Mouse (Mus musculus): Measurements from ENCODE around the gene Nufip1. TPM values are rescaled to one million over a fixed set of nuclear protein-coding genes. Genes with fewer than 3 reads are reported as not detected.
A peak's percentile ranks its signal among the peaks of the same experiment; 100 is the strongest.
"Not testable (repeated sequence)": the region's sequence is repeated elsewhere in the genome, so short reads cannot be mapped to it uniquely, and the experiment has no call there.

The Nufip1 gene
- total RNA-seq, 2 experiments from 2014 or later = 13.3 to 38.1 TPM

DNA sequence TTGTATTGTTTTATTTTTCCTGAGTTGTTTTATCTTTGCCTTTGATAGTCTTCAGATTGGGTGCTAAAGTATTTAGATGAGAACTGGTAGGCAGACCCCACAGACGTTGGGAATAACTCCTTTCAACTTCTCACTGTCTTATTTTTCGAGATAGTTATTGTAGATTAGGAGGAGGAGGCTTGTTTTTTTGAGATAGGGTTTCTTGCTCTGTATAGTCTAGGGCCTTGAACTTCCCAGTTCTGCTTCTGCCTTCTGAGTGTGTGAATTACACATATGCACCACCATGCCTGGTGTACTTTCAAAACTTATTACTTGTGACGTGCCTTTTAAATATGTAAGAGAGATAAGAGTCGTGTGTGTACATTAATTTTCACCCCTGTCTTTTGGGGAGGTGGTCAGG, 17.5 kb downstream of the Nufip1 start:
- no peak for ATAC-seq (replicated peaks; ENCODE audit: low FRiP score, low TSS enrichment, poor library complexity, severe bottlenecking)

DNA sequence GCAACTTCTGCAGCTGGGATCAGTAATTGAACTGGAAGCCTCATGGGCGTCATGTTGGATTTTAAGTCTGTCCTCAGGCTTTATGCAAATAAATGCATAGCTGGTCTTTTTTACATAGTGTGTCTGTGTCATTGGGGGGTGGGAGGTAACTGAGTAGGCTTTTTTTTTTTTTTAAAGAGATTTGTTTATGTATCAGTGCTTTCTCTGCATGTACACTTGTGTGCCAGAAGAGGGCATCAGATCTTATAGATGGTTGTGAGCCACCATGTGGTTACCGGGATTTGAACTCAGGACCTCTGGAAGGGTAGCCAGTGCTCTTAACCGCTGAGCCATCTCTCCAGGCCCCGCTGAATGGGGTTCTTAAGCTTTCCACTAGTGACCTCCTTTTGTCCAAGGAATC, 24.3 kb downstream of the Nufip1 start:
- no peak for ATAC-seq (replicated peaks; ENCODE audit: low FRiP score, low TSS enrichment, poor library complexity, severe bottlenecking)

DNA sequence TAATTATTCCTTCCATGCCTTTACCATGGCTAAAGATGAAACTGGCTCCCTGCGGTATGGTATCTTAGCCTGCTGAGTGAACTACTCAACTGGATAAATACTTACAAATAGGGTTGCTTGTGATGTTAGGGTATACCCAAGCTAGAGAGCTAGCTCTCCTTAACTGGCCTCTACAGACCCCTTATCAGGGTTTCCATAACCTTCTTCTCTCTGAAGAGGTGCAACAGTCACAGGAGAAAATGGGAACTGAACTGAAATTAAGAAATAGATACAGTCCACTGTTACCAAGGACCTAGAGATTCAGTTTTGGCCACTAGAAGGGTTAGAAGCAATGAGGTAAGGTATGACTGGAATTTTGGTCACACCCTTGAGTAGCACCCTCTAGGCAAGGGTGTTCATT, 34.6 kb downstream of the Nufip1 start:
- 0 out of 2 replicates have a peak, but pooled peaks have one; percentile 11 for ATAC-seq (replicated peaks; ENCODE audit: low FRiP score, low TSS enrichment, poor library complexity, severe bottlenecking)

DNA sequence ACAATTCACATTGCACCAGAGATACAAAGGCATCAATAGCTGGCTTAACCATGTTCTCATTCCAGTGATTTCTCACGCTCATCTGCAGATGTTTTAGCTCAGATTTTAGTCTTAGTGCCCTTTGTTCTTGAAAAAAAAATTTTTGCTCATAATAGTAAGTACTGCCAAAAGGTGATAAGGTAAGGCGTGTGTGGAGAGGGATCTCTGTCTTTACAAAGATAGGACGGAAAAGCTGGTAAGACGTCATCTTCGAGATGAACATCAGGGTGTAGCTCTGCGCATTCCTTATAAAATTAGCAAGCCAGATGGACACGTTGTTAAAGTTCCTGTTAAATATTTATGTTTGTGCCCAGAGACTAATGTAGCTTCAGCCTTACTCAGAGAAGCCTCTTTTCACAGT, 35.2 kb downstream of the Nufip1 start:
- peak; percentile 85 for ATAC-seq (replicated peaks; ENCODE audit: low FRiP score, low TSS enrichment, poor library complexity, severe bottlenecking)

DNA sequence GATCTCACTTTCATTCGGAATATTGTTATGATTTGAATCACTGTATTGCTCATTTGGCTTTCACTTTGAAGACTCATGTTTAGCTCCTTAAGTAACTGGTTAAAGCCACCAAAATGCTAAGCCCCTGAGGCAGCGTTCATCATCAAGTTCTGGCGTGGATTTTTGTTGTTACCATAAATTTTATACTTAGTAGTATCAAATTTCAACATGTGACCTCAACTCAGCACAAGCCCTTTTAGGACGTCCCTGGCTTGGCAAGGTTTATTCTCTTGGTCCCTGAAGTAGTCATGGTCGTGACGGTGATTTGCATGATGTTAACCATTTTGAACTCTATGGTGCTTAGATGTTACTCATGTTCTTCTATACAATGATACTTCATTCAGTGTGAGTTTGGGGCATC, 36.4 kb downstream of the Nufip1 start:
- ATAC-seq (replicated peaks; ENCODE audit: low FRiP score, low TSS enrichment, poor library complexity, severe bottlenecking) = no peak

DNA sequence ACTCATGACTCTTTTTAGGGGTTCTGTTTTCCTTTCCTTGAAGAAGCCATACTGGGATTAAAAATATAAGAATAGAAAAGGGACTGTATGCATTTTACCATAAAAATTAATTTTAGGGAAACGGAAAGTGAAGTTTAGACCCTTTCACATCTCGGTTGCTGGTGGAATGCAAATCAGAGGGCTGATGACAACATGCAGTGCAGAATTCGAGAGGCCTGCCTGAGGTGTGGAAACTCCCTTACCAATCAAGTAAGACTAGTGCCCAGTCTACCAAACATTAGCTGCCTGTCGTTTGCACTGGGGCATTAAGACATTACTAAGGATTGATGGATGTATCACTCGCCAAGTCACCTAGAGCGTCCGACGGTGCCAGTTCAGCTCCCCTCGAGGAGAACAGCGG, 37.6 kb downstream of the Nufip1 start:
- ATAC-seq (replicated peaks; ENCODE audit: low FRiP score, low TSS enrichment, poor library complexity, severe bottlenecking) = no peak

DNA sequence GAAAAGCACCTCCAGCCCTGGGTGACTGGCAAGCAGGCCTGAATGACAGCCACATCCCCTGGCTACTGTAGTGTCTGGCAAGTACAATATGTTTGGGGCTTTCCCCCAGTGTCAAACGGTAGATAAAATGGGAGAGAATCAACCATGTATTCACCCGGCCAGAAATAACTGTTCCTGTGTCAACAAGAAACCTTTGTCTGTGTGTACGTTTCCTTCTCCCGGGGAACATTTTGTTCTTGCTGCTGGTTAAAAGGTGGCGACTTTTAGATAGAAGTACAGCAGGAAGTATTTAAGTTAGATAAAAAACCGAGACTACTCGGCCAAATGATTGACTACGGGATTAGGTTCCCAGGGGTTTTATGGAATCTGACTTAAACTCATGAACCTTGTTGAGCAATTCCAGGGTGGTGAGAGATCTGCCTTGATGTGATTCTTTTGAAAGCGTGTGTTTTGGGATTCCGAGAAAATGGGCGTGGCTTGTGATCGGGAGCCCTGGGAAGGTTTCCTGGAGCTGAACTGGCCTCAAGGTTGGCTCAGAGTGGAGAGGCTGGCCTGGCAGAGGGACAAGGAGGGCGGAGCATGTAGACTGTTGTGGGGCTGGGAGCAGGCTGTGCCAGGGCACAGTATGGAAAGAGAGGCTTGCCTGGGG, 39.0 kb downstream of the Nufip1 start:
- no peak for ATAC-seq (replicated peaks; ENCODE audit: low FRiP score, low TSS enrichment, poor library complexity, severe bottlenecking)

DNA sequence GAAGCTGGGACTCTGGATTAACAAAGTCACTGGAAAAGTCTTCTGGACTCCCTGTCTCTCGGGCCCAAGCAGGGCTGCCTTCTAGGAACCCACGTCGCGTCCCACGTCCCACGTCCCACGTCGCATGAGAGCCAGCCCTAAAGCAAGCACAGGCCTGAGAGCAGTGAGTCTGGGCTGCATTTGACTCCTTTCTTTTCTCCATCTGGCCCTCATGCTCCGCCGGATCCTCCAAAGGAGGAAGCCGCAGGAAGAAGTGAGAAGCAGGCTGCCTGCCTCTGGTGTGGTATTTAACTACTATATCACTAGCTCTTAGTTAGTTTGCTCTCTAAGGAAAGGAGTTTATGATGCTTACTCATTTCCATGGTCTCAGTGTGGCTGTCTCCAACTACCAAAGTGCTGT, 39.8 kb downstream of the Nufip1 start:
- no peak for ATAC-seq (replicated peaks; ENCODE audit: low FRiP score, low TSS enrichment, poor library complexity, severe bottlenecking)

DNA sequence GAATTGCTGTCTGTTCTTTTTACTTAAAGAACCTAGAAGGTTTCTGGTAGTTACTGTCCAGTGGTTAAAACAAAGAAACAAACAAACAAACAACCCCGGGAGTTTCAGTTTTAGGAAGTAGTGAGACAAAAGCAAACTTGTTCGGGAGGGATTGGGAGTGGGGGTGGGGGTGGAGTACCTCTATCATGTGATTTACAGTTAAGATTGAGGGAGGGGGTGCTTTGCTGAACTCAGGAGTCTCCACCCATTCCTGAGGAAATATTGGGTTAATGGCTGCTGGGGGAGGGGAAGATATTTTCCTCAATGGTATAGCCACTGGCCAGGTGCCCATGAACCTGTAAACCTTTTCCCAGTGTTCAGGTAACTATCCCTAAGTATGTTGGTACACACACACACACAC, 40.3 kb downstream of the Nufip1 start:
- no peak for ATAC-seq (replicated peaks; ENCODE audit: low FRiP score, low TSS enrichment, poor library complexity, severe bottlenecking)

DNA sequence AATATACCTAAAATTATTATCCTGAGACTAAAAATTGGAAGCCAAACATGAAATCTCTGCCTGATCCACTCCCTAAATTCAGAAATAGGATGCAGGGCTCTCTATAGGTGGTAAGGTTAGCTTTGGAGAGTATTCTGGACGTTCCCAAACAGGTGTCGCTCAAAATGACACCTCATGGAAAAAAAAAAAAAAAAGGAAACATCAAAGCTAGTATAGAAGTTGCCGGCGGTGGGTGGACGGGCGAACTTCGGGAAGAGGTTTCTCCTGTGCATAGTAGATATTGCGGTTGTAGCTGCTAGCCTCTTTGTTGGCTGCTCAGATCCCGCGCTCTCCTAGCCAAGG, 41.1 kb downstream of the Nufip1 start:
- ATAC-seq (replicated peaks; ENCODE audit: low FRiP score, low TSS enrichment, poor library complexity, severe bottlenecking) = no peak

DNA sequence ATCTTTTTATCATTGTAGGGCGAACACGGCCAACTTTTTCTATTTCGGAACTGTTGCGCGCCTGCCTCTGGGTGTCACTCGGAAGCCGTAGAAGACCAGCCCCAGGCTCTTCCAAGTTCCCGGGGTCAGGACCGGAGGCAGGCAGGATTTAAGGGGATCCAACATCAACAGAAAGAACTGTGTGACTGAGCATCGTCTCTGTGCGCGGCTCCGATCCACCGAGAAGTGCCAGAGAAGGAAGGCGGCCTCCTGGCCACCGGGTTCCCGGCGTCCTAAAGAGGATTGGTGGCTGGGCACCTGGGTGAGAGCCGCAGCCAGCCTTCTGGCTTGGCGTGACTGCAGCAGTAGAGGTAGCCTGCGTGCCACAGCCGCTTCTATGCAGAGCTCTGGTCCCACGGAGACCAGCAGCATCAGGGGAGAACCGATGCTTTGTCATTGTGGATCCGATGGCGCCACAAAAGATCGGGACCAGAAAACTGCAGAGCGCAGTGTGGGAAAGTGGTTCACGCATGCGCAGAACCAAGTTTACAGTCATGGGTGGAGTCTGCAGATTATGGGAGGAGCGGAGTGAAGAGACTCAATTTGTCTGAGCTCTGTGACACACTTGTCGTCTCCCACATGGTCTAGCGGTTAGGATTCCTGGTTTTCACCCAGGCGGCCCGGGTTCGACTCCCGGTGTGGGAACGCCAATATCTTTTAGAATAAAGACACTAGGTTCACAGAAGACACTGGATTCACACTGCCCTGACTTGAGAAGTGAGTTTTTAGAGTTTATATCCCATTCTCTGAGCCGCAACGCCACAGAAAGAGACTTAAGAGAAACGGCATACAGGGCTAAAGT, 41.7 kb downstream of the Nufip1 start:
- ATAC-seq (replicated peaks; ENCODE audit: low FRiP score, low TSS enrichment, poor library complexity, severe bottlenecking) = peak; percentile 76

DNA sequence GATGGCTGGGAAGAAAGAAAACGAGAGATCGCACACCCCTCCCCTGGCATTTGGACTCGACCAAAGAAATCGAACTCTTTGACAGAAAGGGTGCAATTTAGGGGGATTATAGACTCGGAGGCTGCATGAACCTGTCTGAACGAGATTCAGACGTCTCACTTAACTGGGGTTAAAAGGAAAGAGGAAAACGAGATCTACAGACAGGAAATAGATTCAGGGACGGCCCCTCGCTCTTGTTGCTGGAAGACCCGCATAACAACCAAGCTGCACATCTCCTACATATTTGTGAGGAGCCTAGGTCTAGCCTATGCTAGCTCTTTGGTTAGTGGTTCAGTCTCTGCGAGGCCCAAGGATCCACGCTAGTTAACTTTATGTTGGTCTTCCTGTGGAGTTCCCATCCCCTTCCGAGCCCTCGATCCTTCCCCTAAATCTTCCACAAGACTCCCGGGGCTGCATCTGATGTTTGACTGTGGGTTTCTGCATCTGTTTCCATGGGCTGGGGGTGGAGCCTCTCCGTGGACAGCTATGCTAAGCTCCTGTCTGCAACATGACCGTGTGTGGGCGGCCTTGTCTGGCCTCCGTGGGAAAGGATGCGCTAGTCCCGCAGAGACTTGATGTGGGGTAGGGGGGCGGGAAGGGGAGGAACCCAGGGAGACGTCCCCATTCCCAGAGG, 42.4 kb downstream of the Nufip1 start:
- peak; percentile 2; the same call in 1 of the 2 replicates for ATAC-seq (replicated peaks; ENCODE audit: low FRiP score, low TSS enrichment, poor library complexity, severe bottlenecking)

DNA sequence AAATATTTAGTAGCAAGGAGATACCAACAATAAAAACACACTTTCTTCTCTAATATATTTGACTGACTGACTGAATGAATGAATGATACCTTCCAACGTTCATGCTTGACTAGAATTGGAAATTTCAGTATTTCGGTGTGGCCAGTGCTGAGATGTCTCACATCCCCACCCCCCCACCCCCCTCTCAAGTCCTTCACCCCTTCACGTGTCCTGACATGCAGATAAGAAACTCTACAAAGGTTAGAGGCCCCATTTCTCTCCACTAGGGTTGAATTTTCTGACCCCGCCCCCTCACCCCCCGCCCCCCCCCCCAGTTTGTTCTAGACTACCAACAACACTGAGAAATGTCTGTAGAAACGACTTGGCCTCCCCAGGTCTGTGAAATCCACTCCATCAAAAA, 43.1 kb downstream of the Nufip1 start:
- ATAC-seq (replicated peaks; ENCODE audit: low FRiP score, low TSS enrichment, poor library complexity, severe bottlenecking) = no peak

DNA sequence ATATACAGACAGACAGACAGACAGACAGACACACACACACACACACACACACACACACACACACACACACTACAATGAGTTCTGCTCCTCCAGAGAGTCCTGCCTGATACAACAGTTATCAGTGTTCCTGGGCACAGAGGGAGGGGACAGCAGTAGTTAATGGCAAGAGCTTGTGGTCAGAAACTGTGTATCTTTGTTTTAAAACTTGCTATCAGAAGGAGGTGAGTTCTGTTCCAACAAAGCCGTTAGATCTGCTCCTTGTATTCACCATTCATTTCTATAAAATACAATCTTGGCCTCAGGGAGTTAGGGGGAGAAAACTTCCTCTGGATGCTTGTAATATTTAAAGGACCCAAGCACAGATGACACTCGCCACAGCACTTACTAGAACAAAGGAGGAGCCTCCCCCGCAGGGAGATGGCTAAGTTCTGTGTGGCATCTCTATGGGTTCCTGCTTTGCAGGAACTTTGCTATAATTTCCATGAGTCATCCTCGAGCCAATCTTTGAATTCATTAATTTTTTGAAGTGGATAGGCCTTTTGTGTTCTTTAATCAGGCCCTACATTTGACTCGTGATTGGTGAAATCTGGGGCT, 47.6 kb downstream of the Nufip1 start:
- peak; percentile 88 for ATAC-seq (replicated peaks; ENCODE audit: low FRiP score, low TSS enrichment, poor library complexity, severe bottlenecking)

DNA sequence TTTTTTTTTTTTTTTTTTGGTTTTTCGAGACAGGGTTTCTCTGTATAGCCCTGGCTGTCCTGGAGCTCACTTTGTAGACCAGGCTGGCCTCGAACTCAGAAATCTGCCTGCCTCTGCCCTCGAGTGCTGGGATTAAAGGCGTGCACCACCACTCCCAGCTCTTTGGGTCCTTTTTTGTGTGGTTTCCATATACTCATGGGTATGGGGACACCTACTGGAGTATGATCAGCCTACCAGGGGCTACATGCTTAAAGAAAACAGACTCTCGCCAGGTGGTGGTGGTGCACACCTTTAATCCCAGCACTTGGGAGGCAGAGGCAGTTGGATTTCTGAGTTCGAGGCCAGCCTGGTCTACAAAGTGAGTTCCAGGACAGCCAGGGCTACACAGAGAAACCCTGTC, 49.9 kb downstream of the Nufip1 start:
- not testable (repeated sequence) for ATAC-seq (replicated peaks; ENCODE audit: low FRiP score, low TSS enrichment, poor library complexity, severe bottlenecking)

DNA sequence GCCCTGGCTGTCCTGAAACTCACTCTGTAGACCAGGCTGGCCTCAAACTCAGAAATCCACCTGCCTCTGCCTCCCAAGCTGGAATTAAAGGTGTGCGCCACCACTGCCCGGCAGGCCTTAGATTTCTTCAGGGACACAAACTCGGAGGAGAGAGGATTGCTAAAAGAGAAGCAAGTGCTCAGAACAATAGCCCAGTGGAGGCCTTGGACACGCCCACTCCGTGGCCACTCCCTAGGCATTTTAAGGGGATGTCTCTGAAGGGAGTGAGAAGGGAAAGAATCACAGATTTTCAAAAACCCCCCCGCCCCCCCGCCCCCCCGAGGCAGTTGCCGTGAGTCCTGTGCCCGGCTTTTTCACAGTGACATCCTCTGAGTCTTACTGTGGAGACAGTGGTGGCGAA, 53.5 kb downstream of the Nufip1 start:
- no peak for ATAC-seq (replicated peaks; ENCODE audit: low FRiP score, low TSS enrichment, poor library complexity, severe bottlenecking)

DNA sequence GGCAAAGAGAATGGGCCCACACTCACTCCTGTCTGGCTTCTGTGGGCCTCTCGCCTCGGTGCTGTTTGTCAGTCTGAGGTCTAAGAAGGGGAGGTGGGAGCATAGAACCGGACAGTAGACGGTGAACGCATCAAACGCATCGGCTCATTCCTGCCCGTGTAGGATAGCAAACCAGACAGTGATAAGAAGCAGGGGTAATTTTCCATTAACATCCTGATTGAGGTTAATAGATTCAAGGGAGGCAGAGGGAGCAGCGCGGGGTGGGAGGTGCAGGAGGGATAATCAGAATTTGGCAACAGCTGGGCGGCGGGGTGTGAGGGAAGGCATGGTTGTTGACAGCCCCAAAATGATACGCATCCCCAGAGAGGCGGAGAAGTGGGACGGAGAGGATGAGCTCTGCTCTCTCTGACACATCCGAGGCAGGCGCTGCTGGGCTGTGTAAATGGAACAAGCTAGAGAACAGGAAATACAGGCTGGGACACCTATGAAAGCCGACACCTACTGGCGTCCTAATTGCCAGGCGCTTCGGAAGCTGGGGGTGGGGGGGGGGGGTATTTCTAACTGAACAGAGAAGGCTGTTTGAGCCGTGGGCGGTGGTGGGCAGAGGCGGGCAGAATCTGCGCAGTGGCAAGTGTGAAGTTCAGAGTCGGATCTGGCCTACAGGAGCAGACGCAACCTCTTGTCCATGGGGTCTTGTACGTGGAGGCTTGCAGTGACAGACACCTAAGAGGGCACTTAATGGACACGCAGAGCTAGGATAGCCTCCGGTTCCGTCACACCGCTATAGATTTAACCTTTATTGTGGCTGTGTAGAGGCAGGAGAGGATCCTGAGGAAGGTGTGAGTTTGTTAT, 54.4 kb downstream of the Nufip1 start:
- peak; percentile 37; the same call in 1 of the 2 replicates for ATAC-seq (replicated peaks; ENCODE audit: low FRiP score, low TSS enrichment, poor library complexity, severe bottlenecking)

DNA sequence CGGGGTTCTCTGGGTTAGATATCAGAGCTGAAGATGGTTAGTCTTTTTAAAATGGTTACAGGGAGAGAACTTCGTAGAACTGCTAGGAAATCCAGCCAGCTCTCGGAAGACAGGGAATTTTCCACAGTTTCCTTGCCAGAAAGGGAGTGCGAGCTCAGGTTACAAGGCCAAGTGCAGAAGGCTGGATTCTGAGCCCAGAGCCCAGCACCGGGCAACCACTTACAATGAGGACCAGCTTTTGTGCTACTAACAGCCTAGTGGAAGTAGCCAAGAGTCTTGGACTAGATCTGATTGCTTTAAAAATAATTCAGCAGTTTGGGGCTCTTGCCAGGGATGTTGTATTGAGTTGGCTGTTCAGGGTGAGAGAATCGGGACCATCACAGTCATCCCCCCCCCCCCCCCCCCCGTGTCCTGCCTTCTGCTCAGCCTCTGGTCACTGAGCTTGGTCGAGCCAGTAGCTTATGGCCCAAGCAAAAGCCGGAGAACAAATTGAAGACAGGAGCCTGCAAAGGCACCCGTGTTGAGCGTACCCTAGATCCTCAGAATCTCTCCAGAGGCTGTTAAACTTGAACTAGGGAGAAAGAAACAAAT, 59.3 kb downstream of the Nufip1 start:
- ATAC-seq (replicated peaks; ENCODE audit: low FRiP score, low TSS enrichment, poor library complexity, severe bottlenecking) = no peak

DNA sequence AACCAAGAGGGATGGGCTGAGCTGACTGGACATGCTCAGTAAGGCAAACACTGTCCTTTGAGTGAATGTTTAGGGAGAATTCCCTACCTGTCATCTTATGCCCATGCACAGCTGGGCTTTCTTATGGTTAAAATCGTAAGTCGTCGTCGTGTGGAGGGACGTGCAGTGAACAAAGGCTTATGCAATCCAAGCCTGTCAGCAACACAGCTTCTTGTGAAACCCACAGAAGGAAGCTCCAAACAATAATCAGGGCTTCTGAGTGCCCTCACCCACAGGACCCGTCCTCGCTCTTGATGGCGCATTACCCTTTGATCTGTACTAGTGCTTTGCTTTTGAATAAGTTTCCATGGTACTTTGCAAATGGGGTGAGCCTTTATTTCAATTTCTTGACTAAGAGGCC, 60.6 kb downstream of the Nufip1 start:
- no peak for ATAC-seq (replicated peaks; ENCODE audit: low FRiP score, low TSS enrichment, poor library complexity, severe bottlenecking)
